Mouse (Mus musculus) stomach, embryonic 14.5 days (tissue): ENCODE results near the gene Mpzl1. TPM values are rescaled to one million over a fixed set of nuclear protein-coding genes. Genes with fewer than 3 reads are reported as not detected.

Source experiments
- ATAC-seq: fragments of 200-750 bp; cut with Nextera tagmentation; 2 replicates; pipeline ENCODE4 v1.8.0; 2017; ENCODE audit warnings: low read depth, moderate TSS enrichment; ENCODE audit not compliant: insufficient number of reproducible peaks, insufficient read depth, low FRiP score
- H3K27ac ChIP-seq: fragments of 300-500 bp; sonication (generic); 2 replicates; pipeline ENCODE4 v1.5.1; 2014; ENCODE audit warnings: mild to moderate bottlenecking, low read length, moderate library complexity, mixed read lengths
- H3K27me3 ChIP-seq: fragments of 300-500 bp; sonication (generic); 2 replicates; pipeline ENCODE4 v1.6.1; 2014; ENCODE audit warnings: low read length, control low read depth, mixed read lengths; ENCODE audit not compliant: control insufficient read depth, insufficient read depth
- H3K36me3 ChIP-seq: fragments of 300-500 bp; sonication (generic); 2 replicates; pipeline ENCODE4 v1.6.1; 2014; ENCODE audit warnings: mild to moderate bottlenecking, control low read depth, low read length, moderate library complexity, mixed read lengths; ENCODE audit not compliant: control insufficient read depth, insufficient read depth
- H3K4me1 ChIP-seq: fragments of 300-500 bp; sonication (generic); 2 replicates; pipeline ENCODE4 v1.6.1; 2014; ENCODE audit warnings: low read length, control low read depth, mixed read lengths; ENCODE audit not compliant: control insufficient read depth, insufficient read depth
- H3K4me2 ChIP-seq: fragments of 300-500 bp; sonication (generic); replicated peaks from 2 replicates; pipeline ENCODE4 v1.6.1; 2014; ENCODE audit warnings: low read depth, low read length, control low read depth
- H3K4me3 ChIP-seq: fragments of 300-500 bp; sonication (generic); 2 replicates; pipeline ENCODE4 v1.5.1; 2014; ENCODE audit warnings: low read depth, low read length, control low read depth
- H3K9ac ChIP-seq: fragments of 300-500 bp; sonication (generic); replicated peaks from 2 replicates; pipeline ENCODE4 v1.6.1; 2014; ENCODE audit warnings: low read depth, mild to moderate bottlenecking, control low read depth, low read length, moderate library complexity, mixed read lengths
- H3K9me3 ChIP-seq: fragments of 300-500 bp; sonication (generic); 2 replicates; pipeline ENCODE4 v1.6.1; 2016; ENCODE audit warnings: low read depth, low read length, control low read depth; ENCODE audit not compliant: control insufficient read depth
- WGBS: fragments of 180-500 bp; shearing (Covaris S2); extraction: QIAGEN DNeasy Blood & Tissue Kit; methylation state at CpG from one replicate; pipeline ENCODE4 v1.1.7; 2014; 5-methylcytosine and 5-hydroxymethylcytosine counted together
- polyA plus RNA-seq: library from polyadenylated mRNA; unstranded; fragments of >200 nt; fragmentation: Nextera tagmentation; extraction: Ambion mirVana; gene quantifications from 2 replicates; pipeline ENCODE4 v1.2.1, GENCODE M21; 2014

Mpzl1 gene
- polyA plus RNA-seq, 1 experiment from 2014 or later = 201 TPM

- no peak overlapping the region for H3K9ac ChIP-seq
- H3K27ac ChIP-seq = peak overlapping the region; percentile 53; the same call in 1 of the 2 replicates
- ATAC-seq = peak; percentile 53; the same call in 1 of the 2 replicates
- peaks cover 13% of the 10 kb centered on the region for H3K36me3 ChIP-seq
- no peaks in the 10 kb centered on the region for H3K27me3 ChIP-seq
- H3K9me3 ChIP-seq = no peaks in the 10 kb centered on the region; the same call in 1 of the 2 replicates
- H3K4me3 ChIP-seq = no peak overlapping the region
- H3K4me2 ChIP-seq = peak overlapping the region; percentile 22; the same call in 1 of the 2 replicates
- WGBS = 13% methylated on average over 15 of the region's 15 CpGs
- peaks cover 27% of the 10 kb centered on the region for H3K4me1 ChIP-seq
Measured at GRCm38 (mm10) chr1:165617166-165617891, 17.0 kb downstream of the Mpzl1 start.

DNA sequence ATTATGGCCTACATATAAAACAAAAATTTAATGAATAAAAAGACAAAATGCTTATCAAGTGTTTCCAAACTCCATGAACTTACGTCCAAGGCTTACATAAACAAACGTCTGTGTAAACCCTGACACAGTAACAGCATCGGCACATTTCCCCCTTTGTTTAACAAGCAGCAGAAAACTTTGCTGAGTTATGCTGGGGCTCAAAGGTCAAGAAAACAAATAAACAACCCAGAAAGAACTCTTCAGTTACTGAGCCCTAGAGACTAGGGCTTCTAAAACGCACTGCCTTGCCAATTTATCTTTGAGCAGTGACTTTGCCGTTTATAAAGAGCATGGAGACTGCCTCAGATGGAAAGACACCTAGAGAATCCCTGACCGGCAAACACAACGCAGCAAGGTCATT is 17.7 kb downstream of the Mpzl1 start:
- Histone ChIP-seq H3K27ac (peak overlapping the region; percentile 53; the same call in 1 of the 2 replicates), H3K4me1 (peaks cover 27% of the 10 kb centered on the region), H3K9ac (no peak overlapping the region), H3K36me3 (peaks cover 13% of the 10 kb centered on the region), H3K9me3 (no peaks in the 10 kb centered on the region; the same call in 1 of the 2 replicates), H3K27me3 (no peaks in the 10 kb centered on the region), H3K4me3 (no peak overlapping the region), H3K4me2 (peak overlapping the region; percentile 22; the same call in 1 of the 2 replicates)
- no peak for ATAC-seq
- WGBS = 15% methylated on average over 7 of the region's 7 CpGs

DNA sequence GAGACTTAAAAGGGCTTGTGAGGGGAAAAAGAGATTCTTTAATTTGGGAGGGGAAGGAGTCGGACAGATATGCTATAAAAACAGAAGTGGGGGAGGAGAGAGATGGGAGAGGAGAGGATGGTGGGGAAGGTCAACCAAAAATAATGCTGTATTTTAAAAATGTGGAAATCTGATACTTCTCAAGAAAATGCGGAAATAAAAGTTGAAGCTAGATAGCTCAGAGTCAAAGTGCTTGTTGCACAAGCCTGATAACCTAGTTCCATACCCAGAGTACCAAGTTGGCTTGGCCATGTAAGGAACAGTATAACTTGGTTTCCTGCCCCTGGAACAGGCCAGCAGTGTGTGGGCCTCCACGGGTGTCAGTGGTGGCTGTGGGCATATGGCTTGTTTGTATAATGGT is 19.5 kb downstream of the Mpzl1 start:
- H3K27ac ChIP-seq = no peak overlapping the region
- no peak overlapping the region for H3K4me3 ChIP-seq
- H3K4me1 ChIP-seq = peaks cover 29% of the 10 kb centered on the region

DNA sequence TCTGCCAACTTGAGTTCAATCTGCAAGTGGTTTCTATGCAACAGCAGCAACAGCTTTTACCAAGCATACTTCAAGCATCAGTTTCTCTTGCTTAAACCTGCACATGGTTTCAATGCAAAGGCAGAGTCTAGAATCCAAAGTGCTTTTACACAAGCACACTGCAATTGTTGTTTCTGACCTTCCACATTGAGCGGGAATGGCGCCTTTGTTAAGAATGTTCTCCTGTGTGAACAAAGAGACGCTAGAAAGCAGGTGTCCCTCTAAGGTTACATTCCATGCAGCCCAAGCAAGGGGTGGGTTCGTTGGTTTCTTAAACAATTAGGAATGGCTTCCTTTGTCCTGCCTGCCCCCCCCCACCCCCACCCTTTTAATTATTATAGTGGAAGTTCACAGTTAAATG is 20.4 kb downstream of the Mpzl1 start:
- Histone ChIP-seq H3K4me2 (no peak overlapping the region), H3K9ac (no peak overlapping the region), H3K9me3 (no peaks in the 10 kb centered on the region; the same call in 1 of the 2 replicates), H3K36me3 (peaks cover 13% of the 10 kb centered on the region), H3K4me1 (peaks cover 33% of the 10 kb centered on the region), H3K27ac (no peak overlapping the region), H3K4me3 (no peak overlapping the region), H3K27me3 (no peaks in the 10 kb centered on the region)
- ATAC-seq = no peak
- WGBS = 69% methylated on average over 4 of the region's 4 CpGs

More for the DNA sequence above, 19.5 kb downstream of the Mpzl1 start:
- Histone ChIP-seq H3K9ac (no peak overlapping the region), H3K4me2 (no peak overlapping the region), H3K27me3 (no peaks in the 10 kb centered on the region), H3K36me3 (peaks cover 13% of the 10 kb centered on the region), H3K9me3 (no peaks in the 10 kb centered on the region; the same call in 1 of the 2 replicates)
- ATAC-seq = no peak
- 97% methylated on average over 3 of the region's 3 CpGs for WGBS

DNA sequence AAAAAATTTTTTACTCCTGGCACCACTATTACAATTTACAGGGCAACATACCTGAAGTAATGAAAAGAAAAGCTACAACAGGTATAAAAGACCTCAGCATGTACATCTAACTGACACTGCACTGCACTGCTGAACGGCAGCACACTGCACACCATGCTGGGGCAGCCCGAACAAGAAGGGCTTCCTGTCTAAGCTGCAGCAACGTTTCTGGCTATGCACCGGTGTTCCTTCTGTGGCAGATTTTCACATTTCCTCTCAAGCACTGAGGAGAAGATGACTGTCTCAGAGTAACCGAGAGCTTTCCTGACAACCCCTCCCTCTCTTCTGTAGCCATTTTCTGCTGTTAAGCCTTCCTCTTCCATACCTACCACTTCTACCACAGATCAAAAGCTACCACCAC is 21.6 kb downstream of the Mpzl1 start:
- Histone ChIP-seq H3K4me3 (no peak overlapping the region), H3K4me2 (no peak overlapping the region), H3K9ac (no peak overlapping the region), H3K27ac (no peak overlapping the region), H3K27me3 (no peaks in the 10 kb centered on the region), H3K36me3 (peaks cover 17% of the 10 kb centered on the region), H3K9me3 (no peaks in the 10 kb centered on the region; the same call in 1 of the 2 replicates), H3K4me1 (peaks cover 27% of the 10 kb centered on the region)
- 64% methylated on average over 5 of the region's 5 CpGs for WGBS
- ATAC-seq = no peak

DNA sequence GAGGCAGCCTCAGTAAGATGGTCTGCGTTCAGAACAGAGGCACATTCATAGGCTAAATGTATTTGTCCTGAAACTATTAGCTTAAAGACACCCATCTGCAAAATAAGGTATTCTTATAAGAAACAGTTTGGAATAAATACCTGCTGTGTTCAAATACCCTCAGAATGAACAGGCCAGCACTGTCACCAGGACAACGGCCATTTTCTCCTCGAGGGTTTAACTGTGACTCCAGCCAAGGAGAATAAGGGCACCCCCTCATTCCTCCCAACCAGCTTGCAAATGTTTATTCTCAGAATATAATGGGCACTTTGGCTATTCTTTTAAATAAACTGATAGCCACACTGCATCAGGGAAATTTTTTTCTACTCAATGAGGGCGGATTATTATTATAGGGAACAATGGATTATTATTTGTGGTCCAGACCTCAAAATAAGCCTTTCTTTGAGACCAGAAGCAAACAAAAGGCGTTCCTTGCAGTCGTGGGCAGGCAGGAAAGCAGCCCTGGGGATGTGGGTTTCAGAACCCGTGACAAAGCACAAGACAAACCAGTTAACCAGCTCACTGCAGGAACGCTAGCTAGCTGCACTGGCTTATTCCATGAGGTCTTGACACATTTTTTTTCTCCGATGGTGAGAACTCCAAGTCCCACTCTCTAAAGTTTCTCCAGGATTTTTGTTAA is 23.9 kb downstream of the Mpzl1 start:
- no peak overlapping the region for H3K4me2 ChIP-seq
- ATAC-seq = no peak
- 47% methylated on average over 9 of the region's 9 CpGs for WGBS

GRCm38 (mm10) chr1:165609495-165610320 is 24.6 kb downstream of the Mpzl1 start:
- no peaks in the 10 kb centered on the region for H3K9me3 ChIP-seq
- no peak overlapping the region for H3K4me3 ChIP-seq
- peak; percentile 37; the same call in 1 of the 2 replicates for ATAC-seq
- H3K9ac ChIP-seq = no peak overlapping the region
- peaks cover 23% of the 10 kb centered on the region for H3K36me3 ChIP-seq
- H3K27ac ChIP-seq = peak overlapping the region; percentile 39; the same call in 1 of the 2 replicates
- H3K4me1 ChIP-seq = peaks cover 16% of the 10 kb centered on the region
- 34% methylated on average over 7 of the region's 7 CpGs for WGBS
- no peak overlapping the region for H3K4me2 ChIP-seq
- no peaks in the 10 kb centered on the region for H3K27me3 ChIP-seq

More for the DNA sequence above, 23.9 kb downstream of the Mpzl1 start:
- Histone ChIP-seq H3K4me1 (peaks cover 16% of the 10 kb centered on the region), H3K9ac (no peak overlapping the region), H3K4me3 (no peak overlapping the region), H3K36me3 (peaks cover 23% of the 10 kb centered on the region), H3K9me3 (no peaks in the 10 kb centered on the region; the same call in 1 of the 2 replicates), H3K27me3 (no peaks in the 10 kb centered on the region), H3K27ac (peak overlapping the region; percentile 29; the same call in 1 of the 2 replicates)

DNA sequence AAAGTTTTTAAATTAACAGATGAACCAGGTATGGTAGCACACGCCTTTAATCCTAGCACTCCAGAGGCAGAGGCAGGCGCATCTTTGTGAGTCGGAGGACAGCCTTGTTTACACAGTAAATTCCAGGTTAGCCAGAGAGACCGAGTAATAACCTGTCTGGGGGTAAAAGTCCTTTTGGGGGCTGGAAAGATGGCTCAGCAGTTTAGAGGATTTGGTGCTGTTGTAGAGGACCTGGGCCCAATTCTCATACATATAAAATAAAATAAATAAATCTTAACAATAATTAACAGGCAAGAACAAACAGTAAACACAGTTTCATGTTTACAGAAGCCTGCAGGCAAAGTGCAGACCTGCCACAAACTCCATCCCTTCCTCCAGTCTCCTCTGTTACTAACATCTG is 25.4 kb downstream of the Mpzl1 start:
- ATAC-seq = no peak
- Histone ChIP-seq H3K27me3 (no peaks in the 10 kb centered on the region), H3K27ac (no peak overlapping the region), H3K4me2 (no peak overlapping the region), H3K9me3 (no peaks in the 10 kb centered on the region), H3K4me1 (peaks cover 16% of the 10 kb centered on the region), H3K36me3 (peaks cover 28% of the 10 kb centered on the region), H3K4me3 (no peak overlapping the region), H3K9ac (no peak overlapping the region)
- 46% methylated on average over 4 of the region's 4 CpGs for WGBS
